ENCODE assay signal across 10 mouse cellular contexts in genomic region chr2:133381054-133381453, GRCm38 (mm10).
DNase-seq lines count a peak whose midpoint lies in the region; ATAC-seq and TF ChIP-seq lines count a peak whose summit lies in the region.
"Had no signal": no experiment of that assay in that cellular context is flagged by ENCODE, and none has a peak within 500 bp of the region (broad histone marks: within the 10 kb centered on the region; RNA-seq: fewer than 3 reads in every experiment).

No protein-coding gene starts in this region.

- H3K4me1 ChIP-seq in MEL (ENCODE audit: control insufficient read depth in 1 of 2, insufficient read depth in 2 of 2, low read length in 2 of 2): no peaks in the 10 kb centered on the region
- no peaks in the 10 kb centered on the region for H3K4me1 ChIP-seq in liver, postnatal 0 days (ENCODE audit: insufficient read depth)
- H3K4me1 ChIP-seq in small intestine, adult 2 months (ENCODE audit: control insufficient read depth, insufficient read depth, insufficient read length, low read length): peaks cover 14% of the 10 kb centered on the region; the same call in 1 of the 2 replicates
- H3K4me1 ChIP-seq in hindbrain, embryonic 12.5 days: no peaks in the 10 kb centered on the region
- H3K4me1 ChIP-seq: lung, embryonic 15.5 days; stomach, embryonic 15.5 days had no signal

- no peak for TF ChIP-seq POLR2A in MEL (IDR thresholded peaks at IDR 0.05; ENCODE audit: control insufficient read depth in 1 of 2, insufficient read depth in 1 of 2, low read depth in 1 of 2, low read length in 2 of 2, poor library complexity in 1 of 2)
- no peak for TF ChIP-seq POLR2A in small intestine, adult 2 months (IDR thresholded peaks at IDR 0.05; ENCODE audit: low read depth, low read length)

- H3K27ac ChIP-seq in MEL (ENCODE audit: control insufficient read depth, low read depth, low read length): no peak overlapping the region
- H3K27ac ChIP-seq in liver, postnatal 0 days (ENCODE audit: low read depth): no peak overlapping the region
- no peak overlapping the region for H3K27ac ChIP-seq in small intestine, adult 2 months (ENCODE audit: insufficient read depth, low read depth, low read length)
- no peak overlapping the region for H3K27ac ChIP-seq in hindbrain, embryonic 12.5 days
- H3K27ac ChIP-seq: lung, embryonic 15.5 days; stomach, embryonic 15.5 days had no signal

- WGBS in liver, postnatal 0 days (ENCODE audit: insufficient replicate concordance): 57% methylated on average over 3 of the region's 3 CpGs
- WGBS in small intestine, adult 2 months: 65% methylated on average over 3 of the region's 3 CpGs
- WGBS in hindbrain, embryonic 12.5 days: 76% methylated on average over 3 of the region's 3 CpGs

- ATAC-seq in liver, postnatal 0 days: no peak
- ATAC-seq in hindbrain, embryonic 12.5 days (ENCODE audit: low FRiP score): no peak

- no peaks in the 10 kb centered on the region for H3K79me2 ChIP-seq in MEL (ENCODE audit: control insufficient read depth, insufficient read depth, low read length, poor library complexity)

- no peaks in the 10 kb centered on the region for H3K9me3 ChIP-seq in MEL (replicated peaks; ENCODE audit: insufficient read depth, low read length)
- no peaks in the 10 kb centered on the region for H3K9me3 ChIP-seq in liver, postnatal 0 days (ENCODE audit: low read length)
- H3K9me3 ChIP-seq in hindbrain, embryonic 12.5 days (replicated peaks): no peaks in the 10 kb centered on the region
- H3K9me3 ChIP-seq: lung, embryonic 15.5 days; stomach, embryonic 15.5 days had no signal

- no peaks in the 10 kb centered on the region for H3K36me3 ChIP-seq in MEL (ENCODE audit: control insufficient read depth in 1 of 2, insufficient read depth in 2 of 2, low read length in 2 of 2)
- no peaks in the 10 kb centered on the region for H3K36me3 ChIP-seq in liver, postnatal 0 days (replicated peaks; ENCODE audit: insufficient read depth, low read length)
- H3K36me3 ChIP-seq in small intestine, adult 2 months (ENCODE audit: control insufficient read depth, insufficient read depth, low read length): no peaks in the 10 kb centered on the region
- no peaks in the 10 kb centered on the region for H3K36me3 ChIP-seq in hindbrain, embryonic 12.5 days
- H3K36me3 ChIP-seq: lung, embryonic 15.5 days; stomach, embryonic 15.5 days had no signal

- no peak overlapping the region for H3K9ac ChIP-seq in MEL (ENCODE audit: control insufficient read depth, low read depth, low read length, poor library complexity, severe bottlenecking)
- no peak overlapping the region for H3K9ac ChIP-seq in liver, postnatal 0 days (replicated peaks)
- H3K9ac ChIP-seq in hindbrain, embryonic 12.5 days: no peak overlapping the region
- H3K9ac ChIP-seq: lung, embryonic 15.5 days; stomach, embryonic 15.5 days had no signal

- no peak overlapping the region for H3K4me3 ChIP-seq in MEL (ENCODE audit: control insufficient read depth in 1 of 2, insufficient read depth in 1 of 2, low read depth in 2 of 2, low read length in 2 of 2)
- H3K4me3 ChIP-seq in liver, postnatal 0 days (ENCODE audit: low read depth, low read length): no peak overlapping the region
- no peak overlapping the region for H3K4me3 ChIP-seq in small intestine, adult 2 months (ENCODE audit: low read depth, low read length)
- H3K4me3 ChIP-seq in hindbrain, embryonic 12.5 days: no peak overlapping the region
- H3K4me3 ChIP-seq: lung, embryonic 15.5 days; stomach, embryonic 15.5 days had no signal

- TF ChIP-seq EP300 in MEL (IDR thresholded peaks at IDR 0.05; ENCODE audit: low read depth in 1 of 2, low read length in 2 of 2): no peak
- no peak for TF ChIP-seq EP300 in liver, postnatal 0 days (IDR thresholded peaks at IDR 0.05; ENCODE audit: low read depth)

- TF ChIP-seq RAD21 in MEL (IDR thresholded peaks at IDR 0.05; ENCODE audit: low read depth, low read length): peak; percentile 69

- DNase-seq in gastrocnemius, adult 18-20 months (ENCODE audit: low spot score): peak; percentile 41
- no peak for DNase-seq in gastrocnemius, postnatal 25 days
- peak; percentile 39 for DNase-seq in MEL (ENCODE audit: low read depth, low spot score)
- peak; percentile 36 for DNase-seq in embryo, embryonic 11 days
- DNase-seq in kidney, postnatal 14 days: peak; percentile 52
- peak; percentile 44 for DNase-seq in liver, postnatal 0 days

- H3K27me3 ChIP-seq in MEL (ENCODE audit: control insufficient read depth in 1 of 2, insufficient read depth in 2 of 2, low read length in 2 of 2): no peaks in the 10 kb centered on the region
- H3K27me3 ChIP-seq in liver, postnatal 0 days (ENCODE audit: insufficient read depth, low read length): no peaks in the 10 kb centered on the region
- H3K27me3 ChIP-seq in small intestine, adult 2 months (ENCODE audit: control insufficient read depth, insufficient read depth, low read length): no peaks in the 10 kb centered on the region
- no peaks in the 10 kb centered on the region for H3K27me3 ChIP-seq in hindbrain, embryonic 12.5 days
- H3K27me3 ChIP-seq: lung, embryonic 15.5 days; stomach, embryonic 15.5 days had no signal

- peak; percentile 38 to 68 (median 44) for TF ChIP-seq CTCF in MEL (IDR thresholded peaks at IDR 0.05 in 2 of 3, conservative IDR thresholded peaks at IDR 0.05 in 1 of 3; ENCODE audit: control insufficient read depth in 1 of 3, insufficient read depth in 1 of 3, low read depth in 2 of 3, low read length in 3 of 3, poor library complexity in 1 of 3, severe bottlenecking in 1 of 3)
- TF ChIP-seq CTCF in liver, postnatal 0 days (IDR thresholded peaks at IDR 0.05; ENCODE audit: low read depth): peak; percentile 69
- TF ChIP-seq CTCF in small intestine, adult 2 months (IDR thresholded peaks at IDR 0.05; ENCODE audit: extremely low read depth, insufficient read length, insufficient replicate concordance, low read depth, low read length): peak; percentile 61; the same call in 1 of the 2 replicates

- H3K4me2 ChIP-seq in liver, postnatal 0 days (ENCODE audit: low read depth, low read length): no peak overlapping the region
- no peak overlapping the region for H3K4me2 ChIP-seq in hindbrain, embryonic 12.5 days (replicated peaks)
- H3K4me2 ChIP-seq: lung, embryonic 15.5 days; stomach, embryonic 15.5 days had no signal

TF ChIP-seq in MEL, 35 proteins besides CTCF, POLR2A, EP300 and RAD21:
- TF ChIP-seq ZC3H11A (IDR thresholded peaks at IDR 0.05; ENCODE audit: low read depth, low read length) (peak; percentile 72), SMC3 (IDR thresholded peaks at IDR 0.05; ENCODE audit: low read depth, low read length) (peak; percentile 81), MYC (IDR thresholded peaks at IDR 0.05; ENCODE audit: low read depth, low read length) (no peak), KAT2A (conservative IDR thresholded peaks at IDR 0.05; ENCODE audit: low read depth, low read length) (no peak)
